Mouse (Mus musculus) liver, embryonic 12.5 days (tissue): Measurements from ENCODE around the gene Olfr1389. TPM values are rescaled to one million over a fixed set of nuclear protein-coding genes. Genes with fewer than 3 reads are reported as not detected.
"Not testable (repeated sequence)": the region's sequence is repeated elsewhere in the genome, so short reads cannot be mapped to it uniquely, and the experiment has no call there.

Experiments used
- ATAC-seq: fragments of 200-750 bp; cut with Nextera tagmentation; 2 replicates; pipeline ENCODE4 v1.8.0; 2017; ENCODE audit warnings: moderate number of reproducible peaks, mild to moderate bottlenecking, moderate library complexity
- H3K27ac ChIP-seq: fragments of 300-500 bp; sonication (generic); 2 replicates; pipeline ENCODE4 v1.5.1; 2016; ENCODE audit warnings: mild to moderate bottlenecking
- H3K27me3 ChIP-seq: fragments of 300-500 bp; sonication (generic); replicated peaks from 2 replicates; pipeline ENCODE4 v1.6.1; 2016; ENCODE audit warnings: mild to moderate bottlenecking, moderate library complexity
- H3K36me3 ChIP-seq: fragments of 300-500 bp; sonication (generic); 2 replicates; pipeline ENCODE4 v1.6.1; 2016; ENCODE audit warnings: mild to moderate bottlenecking, moderate library complexity
- H3K4me1 ChIP-seq: fragments of 300-500 bp; sonication (generic); 2 replicates; pipeline ENCODE4 v1.6.1; 2016
- H3K4me2 ChIP-seq: fragments of 300-500 bp; sonication (generic); 2 replicates; pipeline ENCODE4 v1.6.1; 2016; ENCODE audit warnings: mild to moderate bottlenecking, moderate library complexity
- H3K4me3 ChIP-seq: fragments of 300-500 bp; sonication (generic); 2 replicates; pipeline ENCODE4 v1.5.1; 2016; ENCODE audit warnings: mild to moderate bottlenecking, moderate library complexity
- H3K9ac ChIP-seq: fragments of 300-500 bp; sonication (generic); 2 replicates; pipeline ENCODE4 v1.6.1; 2016; ENCODE audit warnings: mild to moderate bottlenecking, moderate library complexity
- H3K9me3 ChIP-seq: fragments of 300-500 bp; sonication (generic); replicated peaks from 2 replicates; pipeline ENCODE4 v1.6.1; 2016; ENCODE audit warnings: mild to moderate bottlenecking, moderate library complexity
- WGBS: fragments of 180-500 bp; shearing (Covaris S2); methylation state at CpG from one replicate; pipeline ENCODE4 v1.1.7; 2016; ENCODE audit not compliant: insufficient replicate concordance; 5-methylcytosine and 5-hydroxymethylcytosine counted together
- polyA plus RNA-seq: library from polyadenylated mRNA; unstranded; fragments of >200 nt; fragmentation: Nextera tagmentation; extraction: Ambion mirVana; gene quantifications from 2 replicates; pipeline ENCODE4 v1.2.1, GENCODE M21; 2016

Olfr1389 gene
- not detected in 2 replicates for polyA plus RNA-seq

GRCm38 (mm10) chr11:49422767-49423166, at the start of gene Olfr1389:
Gene Olfr1389, plus strand, starts transcription at chr11:49423067.
- Histone ChIP-seq H3K9ac (no peak within 1 kb of the TSS), H3K27me3 (no peaks in the 10 kb centered on the region), H3K9me3 (no peaks in the 10 kb centered on the region), H3K36me3 (no peaks in the 10 kb centered on the region), H3K4me2 (no peak within 1 kb of the TSS), H3K4me3 (no peak within 1 kb of the TSS), H3K27ac (no peak within 1 kb of the TSS), H3K4me1 (no peaks in the 10 kb centered on the region)
- 56% methylated on average over 2 of the region's 2 CpGs for WGBS
- no peak for ATAC-seq

- Histone ChIP-seq H3K4me1 (no peaks in the 10 kb centered on the region), H3K4me3 (no peak overlapping the region), H3K27me3 (no peaks in the 10 kb centered on the region), H3K36me3 (no peaks in the 10 kb centered on the region), H3K27ac (no peak overlapping the region), H3K4me2 (no peak overlapping the region), H3K9ac (no peak overlapping the region), H3K9me3 (no peaks in the 10 kb centered on the region)
- ATAC-seq: no peak
These were observed 39.7 kb upstream of the Olfr1389 start for GRCm38 (mm10) chr11:49383133-49383532.

DNA sequence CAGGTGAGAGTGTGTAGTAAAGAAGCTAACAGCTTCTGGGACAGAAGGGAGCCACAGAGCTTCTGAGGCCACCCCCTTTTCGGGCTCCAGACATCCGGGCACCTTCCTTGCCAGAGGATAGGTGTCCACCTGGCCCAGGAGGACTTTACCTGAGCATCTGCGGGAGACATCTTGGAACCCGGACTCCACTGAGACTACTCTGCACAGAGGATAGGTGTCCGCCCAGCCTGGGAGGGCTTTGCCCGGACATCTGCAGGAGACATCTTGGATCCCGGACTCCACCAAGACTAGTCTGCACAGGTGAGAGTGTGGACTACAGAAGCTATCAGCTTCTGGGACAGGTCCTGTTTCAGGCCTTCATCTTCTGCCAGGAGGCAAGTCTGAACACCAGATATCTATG, 36.7 kb upstream of the Olfr1389 start:
- H3K4me3 ChIP-seq, H3K9ac ChIP-seq, H3K4me2 ChIP-seq, H3K27ac ChIP-seq, H3K27me3 ChIP-seq, H3K9me3 ChIP-seq, ATAC-seq, H3K4me1 ChIP-seq, H3K36me3 ChIP-seq: not testable (repeated sequence)
- WGBS: 76% methylated on average over 7 of the region's 7 CpGs

- H3K9ac ChIP-seq, H3K27me3 ChIP-seq, H3K4me2 ChIP-seq, H3K27ac ChIP-seq, H3K4me1 ChIP-seq, H3K4me3 ChIP-seq, H3K9me3 ChIP-seq, ATAC-seq, H3K36me3 ChIP-seq: not testable (repeated sequence)
- 32% methylated on average over 1 of the region's 1 CpGs for WGBS
These were observed 30.2 kb upstream of the Olfr1389 start for GRCm38 (mm10) chr11:49392707-49393106.

- Histone ChIP-seq H3K27ac (no peak overlapping the region), H3K27me3 (no peaks in the 10 kb centered on the region), H3K9me3 (no peaks in the 10 kb centered on the region), H3K36me3 (no peaks in the 10 kb centered on the region), H3K4me2 (no peak overlapping the region), H3K9ac (no peak overlapping the region), H3K4me3 (no peak overlapping the region), H3K4me1 (no peaks in the 10 kb centered on the region)
- 60% methylated on average over 3 of the region's 3 CpGs for WGBS
- ATAC-seq: no peak
These were observed 16.1 kb upstream of the Olfr1389 start for GRCm38 (mm10) chr11:49406784-49407183.

- WGBS: 14% methylated on average over 1 of the region's 1 CpGs
These were observed 12.3 kb upstream of the Olfr1389 start for GRCm38 (mm10) chr11:49410540-49410939.

GRCm38 (mm10) chr11:49425257-49425927, 2.5 kb downstream of the Olfr1389 start:
- H3K9ac ChIP-seq: no peak overlapping the region
- H3K27me3 ChIP-seq: no peaks in the 10 kb centered on the region
- ATAC-seq: no peak
- H3K4me2 ChIP-seq: no peak overlapping the region
- no peaks in the 10 kb centered on the region for H3K9me3 ChIP-seq
- H3K4me3 ChIP-seq: no peak overlapping the region
- no peaks in the 10 kb centered on the region for H3K36me3 ChIP-seq
- H3K4me1 ChIP-seq: no peaks in the 10 kb centered on the region
- no peak overlapping the region for H3K27ac ChIP-seq
- 63% methylated on average over 1 of the region's 1 CpGs for WGBS

More at GRCm38 (mm10) chr11:49410540-49410939, 12.3 kb upstream of the Olfr1389 start:
- Histone ChIP-seq H3K27ac (no peak overlapping the region), H3K9ac (no peak overlapping the region), H3K4me3 (no peak overlapping the region), H3K9me3 (no peaks in the 10 kb centered on the region), H3K27me3 (no peaks in the 10 kb centered on the region), H3K4me1 (no peaks in the 10 kb centered on the region), H3K4me2 (no peak overlapping the region), H3K36me3 (no peaks in the 10 kb centered on the region)
- ATAC-seq: no peak

DNA sequence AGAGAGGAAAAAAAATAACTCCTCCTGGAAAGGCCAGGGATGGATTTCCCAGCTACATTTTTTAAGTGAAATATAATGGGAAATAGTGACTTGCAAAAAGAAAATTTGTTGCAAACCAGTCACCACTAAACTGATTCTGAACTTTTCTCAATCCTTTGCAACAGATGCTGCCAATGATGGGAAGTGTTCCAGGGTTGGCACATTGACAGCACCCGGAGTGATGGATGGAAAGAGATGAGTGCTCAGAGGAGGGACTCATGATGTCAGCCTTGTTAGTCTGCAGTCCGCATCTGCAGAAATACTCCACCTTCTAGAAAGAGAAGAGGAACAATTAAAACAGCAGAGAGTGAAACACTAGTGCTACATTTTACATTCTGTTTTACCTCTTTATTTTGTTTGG, 6.8 kb downstream of the Olfr1389 start:
- no peak for ATAC-seq
- H3K27ac ChIP-seq: no peak overlapping the region
- H3K27me3 ChIP-seq: no peaks in the 10 kb centered on the region
- H3K9me3 ChIP-seq: no peaks in the 10 kb centered on the region
- no peak overlapping the region for H3K9ac ChIP-seq
- WGBS: 49% methylated on average over 2 of the region's 2 CpGs
- H3K4me2 ChIP-seq: no peak overlapping the region
- H3K36me3 ChIP-seq: no peaks in the 10 kb centered on the region
- no peaks in the 10 kb centered on the region for H3K4me1 ChIP-seq
- H3K4me3 ChIP-seq: no peak overlapping the region

DNA sequence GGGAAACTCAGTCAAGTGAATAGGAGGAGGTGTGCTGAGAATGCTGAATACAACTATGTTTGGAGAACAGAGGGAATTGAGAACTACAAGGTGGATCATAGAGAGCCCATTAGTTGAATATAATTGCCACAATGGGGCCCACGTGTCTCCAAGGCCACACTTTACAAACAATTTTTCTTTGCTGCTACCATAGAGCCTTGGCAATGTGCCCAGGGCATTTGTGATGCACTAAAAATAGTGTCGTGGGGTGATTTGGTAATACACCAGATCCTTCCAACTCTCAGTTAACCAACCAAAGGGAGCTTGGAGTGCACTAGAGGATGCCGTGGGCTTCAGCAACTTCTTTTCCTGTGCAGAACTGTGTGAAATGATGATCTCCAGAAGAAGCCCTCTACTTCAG, 13.5 kb downstream of the Olfr1389 start, which contains the start of gene Olfr1388:
Gene Olfr1388 (plus strand): TSS at position 214 of the 400 bp plus-strand sequence.
- Histone ChIP-seq H3K27me3 (no peaks in the 10 kb centered on the region), H3K4me3 (no peak within 1 kb of the TSS), H3K27ac (no peak within 1 kb of the TSS), H3K4me2 (no peak within 1 kb of the TSS), H3K9me3 (no peaks in the 10 kb centered on the region), H3K9ac (no peak within 1 kb of the TSS), H3K4me1 (no peaks in the 10 kb centered on the region), H3K36me3 (no peaks in the 10 kb centered on the region)
- ATAC-seq: no peak
- 58% methylated on average over 3 of the region's 3 CpGs for WGBS

- WGBS: 53% methylated on average over 1 of the region's 1 CpGs
- no peaks in the 10 kb centered on the region for H3K36me3 ChIP-seq
- ATAC-seq: no peak
- no peak within 1 kb of the TSS for H3K4me2 ChIP-seq
- no peak within 1 kb of the TSS for H3K27ac ChIP-seq
- no peaks in the 10 kb centered on the region for H3K4me1 ChIP-seq
- H3K9me3 ChIP-seq: no peaks in the 10 kb centered on the region
- H3K4me3 ChIP-seq: no peak within 1 kb of the TSS
- no peaks in the 10 kb centered on the region for H3K27me3 ChIP-seq
- no peak within 1 kb of the TSS for H3K9ac ChIP-seq
These were observed 32.2 kb downstream of the Olfr1389 start, which contains the start of gene Olfr1387 for GRCm38 (mm10) chr11:49455043-49455442. Gene Olfr1387, plus strand, starts transcription at chr11:49455343.

- 46% methylated on average over 3 of the region's 3 CpGs for WGBS
- H3K9ac ChIP-seq: not testable (repeated sequence)
These were observed 41.9 kb downstream of the Olfr1389 start, which contains the start of gene Olfr1386 for GRCm38 (mm10) chr11:49464746-49465145. Gene Olfr1386, plus strand, starts transcription at chr11:49465046.

More at GRCm38 (mm10) chr11:49464746-49465145, 41.9 kb downstream of the Olfr1389 start, which contains the start of gene Olfr1386:
- H3K9me3 ChIP-seq, H3K4me2 ChIP-seq, ATAC-seq, H3K27me3 ChIP-seq, H3K4me3 ChIP-seq, H3K27ac ChIP-seq, H3K4me1 ChIP-seq, H3K36me3 ChIP-seq: not testable (repeated sequence)
